Mouse (Mus musculus): Measurements from ENCODE around the gene Senp7. TPM values are rescaled to one million over a fixed set of nuclear protein-coding genes. Genes with fewer than 3 reads are reported as not detected.

The Senp7 gene
- polyA plus RNA-seq, 1 experiment from 2014 or later = 24.6 TPM

Small RNAs within 50 kb of the gene (microRNA-seq; reads per million reads assigned to microRNA genes)
- gene Gm24047 = not detected

Other genes with a start within 250 kb of the Senp7 start
- gene Nfkbiz, start 209.4 kb upstream of the Senp7 start, polyA plus RNA-seq (2015; fragmentation: Nextera tagmentation; extraction: Ambion mirVana) = 4.5 and 5.1 TPM in 2 replicates
- gene Nxpe3, start 153.1 kb upstream of the Senp7 start, polyA plus RNA-seq (2015; fragmentation: Nextera tagmentation; extraction: Ambion mirVana) = 2.1 and 2.2 TPM in 2 replicates
- gene Cep97, start 113.5 kb upstream of the Senp7 start, polyA plus RNA-seq (2015; fragmentation: Nextera tagmentation; extraction: Ambion mirVana) = 12.0 and 13.9 TPM in 2 replicates
- gene Rpl24, start 82.1 kb upstream of the Senp7 start, polyA plus RNA-seq (2015; fragmentation: Nextera tagmentation; extraction: Ambion mirVana) = 611 and 649 TPM in 2 replicates
- gene Zbtb11, start 74.5 kb upstream of the Senp7 start, polyA plus RNA-seq (2015; fragmentation: Nextera tagmentation; extraction: Ambion mirVana) = 16.5 and 18.9 TPM in 2 replicates
- gene Pcnp, start 18.6 kb upstream of the Senp7 start, polyA plus RNA-seq (2015; fragmentation: Nextera tagmentation; extraction: Ambion mirVana) = 210 and 217 TPM in 2 replicates
- 27.8 and 28.6 TPM in 2 replicates for gene Trmt10c, start 10.5 kb upstream of the Senp7 start, polyA plus RNA-seq (2015; fragmentation: Nextera tagmentation; extraction: Ambion mirVana)
- 0.16 and 0.49 TPM in 2 replicates for gene Impg2, start 156.0 kb downstream of the Senp7 start, polyA plus RNA-seq (2015; fragmentation: Nextera tagmentation; extraction: Ambion mirVana)